Comparison of ENCODE assay signal across 17 mouse cellular contexts in the genomic region with DNA sequence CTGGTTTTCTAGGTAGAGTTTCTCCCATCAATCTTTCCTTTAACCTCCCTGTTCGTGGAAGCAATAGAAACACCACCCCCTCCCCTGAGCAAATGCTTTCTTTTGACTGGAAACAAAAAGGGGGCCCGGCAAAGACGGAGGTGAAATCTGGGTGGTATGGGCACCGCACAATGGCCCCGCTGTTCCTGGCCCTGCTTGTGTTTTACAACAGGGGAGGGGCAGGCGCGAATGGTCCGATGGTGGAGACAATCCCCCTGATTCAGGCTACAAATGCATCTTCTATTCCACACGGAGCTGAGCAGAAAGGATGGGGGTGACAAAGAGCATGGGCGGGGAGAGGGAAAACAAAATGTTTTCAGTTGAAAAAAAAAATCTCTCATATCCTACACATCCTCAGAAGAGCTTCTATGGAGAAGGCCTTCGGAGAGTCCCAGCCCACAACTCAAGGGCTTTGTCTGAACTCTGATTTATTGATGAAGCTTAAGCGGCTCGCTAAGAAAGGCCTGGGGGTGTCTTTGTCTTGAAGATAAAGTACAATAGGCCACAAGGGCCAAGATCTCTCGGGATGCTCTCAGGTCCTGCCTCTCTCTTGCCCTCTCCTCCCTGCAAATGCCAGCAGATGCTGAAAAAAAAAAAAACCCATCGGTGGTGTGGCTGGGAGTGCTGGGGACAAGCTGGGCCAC. TPM values are rescaled to one million over a fixed set of nuclear protein-coding genes. Genes with fewer than 3 reads are reported as not detected.
DNase-seq lines count a peak whose midpoint lies in the region; ATAC-seq lines count a peak whose summit lies in the region.
"Had no signal": no experiment of that assay in that cellular context is flagged by ENCODE, and none has a peak within 500 bp of the region (broad histone marks: within the 10 kb centered on the region; RNA-seq: fewer than 3 reads in every experiment).

No protein-coding gene starts in this region.

- no peak overlapping the region for H3K4me3 ChIP-seq in forebrain, embryonic 11.5 days (ENCODE audit: low read depth, low read length)
- no peak overlapping the region for H3K4me3 ChIP-seq in hindbrain, embryonic 16.5 days (ENCODE audit: low read length)
- H3K4me3 ChIP-seq in neural tube, embryonic 13.5 days = no peak overlapping the region
- H3K4me3 ChIP-seq in heart, embryonic 12.5 days = no peak overlapping the region
- H3K4me3 ChIP-seq: limb, embryonic 15.5 days; lung, embryonic 15.5 days had no signal

- H3K27me3 ChIP-seq in forebrain, embryonic 11.5 days (ENCODE audit: control insufficient read depth, insufficient read depth, low read length) = peaks cover 22% of the 10 kb centered on the region
- peaks cover 21% of the 10 kb centered on the region for H3K27me3 ChIP-seq in hindbrain, embryonic 16.5 days (replicated peaks; ENCODE audit: control insufficient read depth, insufficient read depth, low read length)
- H3K27me3 ChIP-seq in neural tube, embryonic 13.5 days = peaks cover 89% of the 10 kb centered on the region
- peaks cover 4% of the 10 kb centered on the region; the same call in 1 of the 2 replicates for H3K27me3 ChIP-seq in heart, embryonic 12.5 days (replicated peaks)
- H3K27me3 ChIP-seq: lung, embryonic 15.5 days had no signal

- peak overlapping the region; percentile 17 for H3K9ac ChIP-seq in forebrain, embryonic 11.5 days (ENCODE audit: low read length)
- H3K9ac ChIP-seq in hindbrain, embryonic 16.5 days (ENCODE audit: low read depth, low read length) = no peak overlapping the region
- no peak overlapping the region for H3K9ac ChIP-seq in neural tube, embryonic 13.5 days
- no peak overlapping the region for H3K9ac ChIP-seq in heart, embryonic 12.5 days
- H3K9ac ChIP-seq: limb, embryonic 15.5 days; lung, embryonic 15.5 days had no signal

- peak overlapping the region; percentile 29; the same call in 1 of the 2 replicates for H3K4me2 ChIP-seq in forebrain, embryonic 11.5 days (ENCODE audit: low read depth, low read length, severe bottlenecking)
- no peak overlapping the region for H3K4me2 ChIP-seq in hindbrain, embryonic 16.5 days (ENCODE audit: low read length)
- peak overlapping the region; percentile 18 for H3K4me2 ChIP-seq in neural tube, embryonic 13.5 days
- no peak overlapping the region for H3K4me2 ChIP-seq in heart, embryonic 12.5 days
- H3K4me2 ChIP-seq: limb, embryonic 15.5 days; lung, embryonic 15.5 days had no signal

- DNase-seq in layer of hippocampus, adult 9-11 months = peak; percentile 42
- no peak for DNase-seq in layer of hippocampus, postnatal 14 days (ENCODE audit: low spot score in 2 of 2)
- peak; percentile 83 for DNase-seq in forebrain, embryonic 11.5 days (ENCODE audit: low spot score)
- DNase-seq in yolk sac, embryonic 10.5 days (ENCODE audit: low spot score) = no peak
- DNase-seq in ovary, postnatal 10 days (ENCODE audit: low spot score) = no peak
- DNase-seq: cerebellum, adult 9-11 months; kidney, adult 18-20 months had no signal

- no peaks in the 10 kb centered on the region for H3K36me3 ChIP-seq in forebrain, embryonic 11.5 days (ENCODE audit: control insufficient read depth, insufficient read depth, low read length)
- H3K36me3 ChIP-seq in hindbrain, embryonic 16.5 days (ENCODE audit: control insufficient read depth, insufficient read depth, low read length) = no peaks in the 10 kb centered on the region
- H3K36me3 ChIP-seq in neural tube, embryonic 13.5 days = no peaks in the 10 kb centered on the region
- H3K36me3 ChIP-seq in heart, embryonic 12.5 days = no peaks in the 10 kb centered on the region
- H3K36me3 ChIP-seq: limb, embryonic 15.5 days; lung, embryonic 15.5 days had no signal

- H3K27ac ChIP-seq in forebrain, embryonic 11.5 days (ENCODE audit: low read depth, low read length) = peak overlapping the region; percentile 10; the same call in 1 of the 2 replicates
- H3K27ac ChIP-seq in hindbrain, embryonic 16.5 days (ENCODE audit: low read depth, low read length) = peak overlapping the region; percentile 64
- no peak overlapping the region; the same call in 1 of the 2 replicates for H3K27ac ChIP-seq in neural tube, embryonic 13.5 days (replicated peaks)
- no peak overlapping the region for H3K27ac ChIP-seq in heart, embryonic 12.5 days (ENCODE audit: poor library complexity, severe bottlenecking)
- H3K27ac ChIP-seq: limb, embryonic 15.5 days; lung, embryonic 15.5 days had no signal

- 4% methylated on average over 15 of the region's 15 CpGs for WGBS in forebrain, embryonic 11.5 days
- 11% methylated on average over 15 of the region's 15 CpGs for WGBS in hindbrain, embryonic 16.5 days
- WGBS in neural tube, embryonic 13.5 days = 5% methylated on average over 15 of the region's 15 CpGs
- 73% methylated on average over 15 of the region's 15 CpGs for WGBS in heart, embryonic 12.5 days

- peak; percentile 80 for ATAC-seq in forebrain, embryonic 11.5 days (replicated peaks; ENCODE audit: low FRiP score)
- ATAC-seq in hindbrain, embryonic 16.5 days = peak; percentile 57; the same call in 1 of the 2 replicates
- peak; percentile 79 for ATAC-seq in neural tube, embryonic 13.5 days (ENCODE audit: low read depth)
- ATAC-seq in heart, embryonic 12.5 days (ENCODE audit: insufficient number of reproducible peaks, low FRiP score) = no peak
- ATAC-seq: Patski had no signal

- peaks cover 18% of the 10 kb centered on the region for H3K4me1 ChIP-seq in forebrain, embryonic 11.5 days (replicated peaks; ENCODE audit: control insufficient read depth, insufficient read depth, low read length)
- no peaks in the 10 kb centered on the region for H3K4me1 ChIP-seq in hindbrain, embryonic 16.5 days (ENCODE audit: control insufficient read depth, insufficient read depth, low read depth, low read length)
- H3K4me1 ChIP-seq in neural tube, embryonic 13.5 days (replicated peaks) = peaks cover 20% of the 10 kb centered on the region
- no peaks in the 10 kb centered on the region for H3K4me1 ChIP-seq in heart, embryonic 12.5 days (replicated peaks)
- H3K4me1 ChIP-seq: limb, embryonic 15.5 days; lung, embryonic 15.5 days had no signal

- no peaks in the 10 kb centered on the region; the same call in 1 of the 2 replicates for H3K9me3 ChIP-seq in forebrain, embryonic 11.5 days (ENCODE audit: control insufficient read depth, low read length)
- H3K9me3 ChIP-seq in hindbrain, embryonic 16.5 days (ENCODE audit: control insufficient read depth, low read length) = no peaks in the 10 kb centered on the region
- H3K9me3 ChIP-seq in neural tube, embryonic 13.5 days = peaks cover 9% of the 10 kb centered on the region
- peaks cover 7% of the 10 kb centered on the region; the same call in 1 of the 2 replicates for H3K9me3 ChIP-seq in heart, embryonic 12.5 days (replicated peaks)
- H3K9me3 ChIP-seq: limb, embryonic 15.5 days; lung, embryonic 15.5 days had no signal

RNA-seq across cellular contexts. Expression of a gene that starts 32.4 kb away (rescaled TPM):
- total RNA-seq in layer of hippocampus, postnatal 14 days (2021) = 10 to 100 TPM; 48.5 to 49.1 TPM
- 20.3 and 27.4 TPM in 2 replicates for polyA plus RNA-seq in forebrain, embryonic 11.5 days (2014; fragmentation: Nextera tagmentation; extraction: Ambion mirVana)
- polyA plus RNA-seq in hindbrain, embryonic 16.5 days (2015; fragmentation: Nextera tagmentation; extraction: Ambion mirVana) = 6.1 and 11.4 TPM in 2 replicates
- 4.5 and 4.6 TPM in 2 replicates for polyA plus RNA-seq in neural tube, embryonic 13.5 days (2015; fragmentation: Nextera tagmentation; extraction: Ambion mirVana)
- polyA plus RNA-seq in heart, embryonic 12.5 days (2016; fragmentation: Nextera tagmentation; extraction: Ambion mirVana) = not detected in 2 replicates
- total RNA-seq: gastrocnemius, adult 8-10 months; monocyte, adult 5-6 weeks had no signal
- polyA plus RNA-seq: heart, embryonic 14.5 days; limb, embryonic 15.5 days; lung, embryonic 15.5 days; Patski; stomach, embryonic 14.5 days had no signal

Comparison
In these comparisons a context has a peak if more than half of its experiments do, and no peak if none do; other contexts are left out.
1. DNase-seq: peak in layer of hippocampus, adult 9-11 months (single experiment) and forebrain, embryonic 11.5 days (single experiment); none in layer of hippocampus, postnatal 14 days (0 of 2), yolk sac, embryonic 10.5 days (single experiment) and ovary, postnatal 10 days (single experiment).
2. H3K27ac ChIP-seq: peak in forebrain, embryonic 11.5 days (single experiment) and hindbrain, embryonic 16.5 days (single experiment); none in neural tube, embryonic 13.5 days (single experiment) and heart, embryonic 12.5 days (single experiment).
3. H3K4me2 ChIP-seq: peak in forebrain, embryonic 11.5 days (single experiment) and neural tube, embryonic 13.5 days (single experiment); none in hindbrain, embryonic 16.5 days (single experiment) and heart, embryonic 12.5 days (single experiment).